Mouse (Mus musculus) lung, postnatal 0 days (tissue): ENCODE data around the gene Rap1gds1.

Experiments used
- CTCF ChIP-seq: IDR thresholded peaks from 2 replicates; pipeline ENCODE4 v1.5.1; 2016; ENCODE audit warnings: antibody characterized with exemption, mild to moderate bottlenecking
- EP300 ChIP-seq: IDR thresholded peaks from 2 replicates; pipeline ENCODE4 v1.6.1; 2016; ENCODE audit warnings: antibody characterized with exemption, mild to moderate bottlenecking, control low read depth

- no peak for TF ChIP-seq CTCF
- TF ChIP-seq EP300, result no peak
These were observed 199.1 kb downstream of the Rap1gds1 start for GRCm38 (mm10) chr3:138875936-138876335.
